Mouse (Mus musculus) adipocyte (in vitro differentiated cells): ENCODE measurements around the gene Gopc.

Experiments
- DNase-seq: peaks from one replicate; pipeline ENCODE4 v3.0.0-alpha.2; 2016; ENCODE audit warnings: low spot score

The Gopc gene

DNA sequence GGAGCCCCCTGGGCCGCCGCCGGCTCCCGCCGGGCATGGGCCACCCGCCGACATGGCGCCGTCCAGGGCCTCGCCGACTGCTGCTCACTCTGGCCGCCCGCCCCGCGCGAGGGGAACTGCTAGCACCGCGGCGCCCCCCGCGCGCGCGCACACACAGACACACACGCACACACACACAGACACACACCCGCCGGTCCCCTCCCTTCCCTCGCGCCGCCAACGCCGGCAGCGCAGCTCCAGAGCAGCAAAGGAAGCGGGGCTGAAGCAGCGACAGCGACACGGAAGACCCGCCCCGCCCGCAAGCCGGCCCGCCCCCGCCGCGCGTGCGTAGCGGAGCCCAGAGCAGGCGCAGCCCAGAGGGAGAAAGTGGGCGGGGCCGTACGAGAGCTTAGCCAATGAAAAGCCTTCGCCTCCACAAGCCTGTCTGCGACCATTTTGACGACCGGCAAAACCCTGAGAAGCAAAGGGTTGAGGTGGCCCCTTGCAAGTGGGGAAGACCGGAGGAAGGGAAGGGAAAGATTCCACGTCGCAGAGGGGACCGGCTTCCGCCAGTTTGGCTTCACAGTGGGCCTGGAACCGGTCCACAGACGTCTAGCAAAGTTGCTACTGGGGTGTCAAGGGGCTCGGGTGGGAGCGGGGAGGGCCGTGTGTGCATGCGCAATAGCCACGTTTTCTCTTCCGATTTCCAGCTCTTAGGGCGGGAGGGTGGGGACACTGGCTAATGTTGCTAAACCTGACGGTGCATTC, at the start of gene Gopc:
Gene Gopc, minus strand, starts transcription at position 280 of the 747 bp plus-strand sequence.
- peak; percentile 97 for DNase-seq

GRCm38 (mm10) chr10:52430953-52431352, 49.0 kb upstream of the Gopc start:
- no peak for DNase-seq

GRCm38 (mm10) chr10:52427634-52428415, 45.9 kb upstream of the Gopc start:
- DNase-seq, result no peak

DNA sequence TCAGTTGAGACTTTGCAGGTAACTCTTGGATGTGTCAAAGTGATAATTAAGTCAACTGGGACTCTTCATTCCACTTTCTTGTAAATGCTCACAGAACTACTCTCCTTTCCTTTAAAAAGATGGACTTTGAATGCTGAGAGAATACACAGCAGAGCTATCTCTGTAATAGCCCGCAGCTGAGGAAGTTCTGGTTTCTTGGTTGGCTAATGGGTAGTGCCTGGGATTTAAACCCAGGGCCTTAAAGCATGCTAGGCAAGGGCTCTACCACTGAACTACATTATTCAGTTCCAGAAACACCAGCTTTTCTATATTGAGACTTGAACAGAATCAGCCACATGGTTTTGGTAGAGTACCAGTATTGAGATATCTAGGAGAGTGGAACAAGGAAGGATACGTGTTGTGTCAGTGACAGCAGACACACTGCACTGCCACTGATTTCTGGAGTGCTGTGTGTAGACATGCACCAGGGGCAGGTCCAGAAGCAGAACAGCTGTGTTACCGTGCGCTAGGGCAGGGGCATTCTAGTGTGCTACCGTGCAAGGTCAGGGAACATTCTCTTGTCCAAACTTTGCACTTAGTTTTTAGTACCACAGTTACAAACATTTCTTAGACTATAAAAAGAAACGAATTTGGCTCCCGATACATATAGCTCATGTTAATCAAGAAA, 44.5 kb upstream of the Gopc start:
- DNase-seq, result no peak

- peak; percentile 25 for DNase-seq
These were observed 41.2 kb upstream of the Gopc start for GRCm38 (mm10) chr10:52423097-52423496.

DNA sequence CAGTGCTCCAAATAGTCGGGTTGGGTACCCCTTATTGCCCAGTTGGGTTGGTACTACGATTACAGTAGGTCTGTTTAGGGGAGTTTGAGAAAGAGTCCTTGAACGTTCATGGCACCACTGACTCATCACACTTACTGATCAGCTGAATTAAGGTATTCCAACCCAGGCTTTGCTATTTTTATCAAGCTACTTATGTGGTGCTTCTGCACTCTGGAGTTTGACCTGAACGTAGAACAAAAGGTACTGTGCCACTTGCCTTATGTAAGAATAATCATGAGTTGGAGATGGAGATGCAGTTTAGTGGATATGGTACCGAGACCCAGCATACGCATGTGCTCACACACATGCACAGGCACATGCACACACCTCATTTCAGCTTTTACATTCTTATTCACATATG, 39.8 kb upstream of the Gopc start:
- DNase-seq, result no peak

GRCm38 (mm10) chr10:52420526-52420925, 38.6 kb upstream of the Gopc start:
- peak; percentile 40 for DNase-seq

- peak; percentile 39 for DNase-seq
These were observed 37.5 kb upstream of the Gopc start for GRCm38 (mm10) chr10:52419402-52419801.

DNA sequence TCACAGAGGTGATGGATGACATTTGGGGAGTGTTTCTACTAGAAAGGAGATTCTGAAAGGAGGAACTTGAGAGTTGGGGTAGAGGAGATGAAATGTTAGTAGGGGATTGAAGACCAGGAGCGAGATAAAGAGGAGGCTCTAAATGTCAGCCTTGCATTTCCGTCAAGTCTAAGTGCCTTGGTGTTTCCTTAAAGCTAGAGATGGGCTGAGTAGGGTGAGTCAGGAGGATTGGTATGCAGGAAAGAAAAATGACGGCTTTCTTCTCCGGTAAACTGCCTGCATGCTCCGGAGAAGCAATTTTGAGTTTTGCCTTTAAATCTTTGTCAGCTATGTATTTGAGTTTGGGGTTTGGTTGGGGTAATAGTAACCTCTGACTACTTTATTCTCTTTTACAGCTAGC, 37.0 kb upstream of the Gopc start:
- no peak for DNase-seq

GRCm38 (mm10) chr10:52417998-52418860, 36.3 kb upstream of the Gopc start:
- DNase-seq, result peak; percentile 58

DNA sequence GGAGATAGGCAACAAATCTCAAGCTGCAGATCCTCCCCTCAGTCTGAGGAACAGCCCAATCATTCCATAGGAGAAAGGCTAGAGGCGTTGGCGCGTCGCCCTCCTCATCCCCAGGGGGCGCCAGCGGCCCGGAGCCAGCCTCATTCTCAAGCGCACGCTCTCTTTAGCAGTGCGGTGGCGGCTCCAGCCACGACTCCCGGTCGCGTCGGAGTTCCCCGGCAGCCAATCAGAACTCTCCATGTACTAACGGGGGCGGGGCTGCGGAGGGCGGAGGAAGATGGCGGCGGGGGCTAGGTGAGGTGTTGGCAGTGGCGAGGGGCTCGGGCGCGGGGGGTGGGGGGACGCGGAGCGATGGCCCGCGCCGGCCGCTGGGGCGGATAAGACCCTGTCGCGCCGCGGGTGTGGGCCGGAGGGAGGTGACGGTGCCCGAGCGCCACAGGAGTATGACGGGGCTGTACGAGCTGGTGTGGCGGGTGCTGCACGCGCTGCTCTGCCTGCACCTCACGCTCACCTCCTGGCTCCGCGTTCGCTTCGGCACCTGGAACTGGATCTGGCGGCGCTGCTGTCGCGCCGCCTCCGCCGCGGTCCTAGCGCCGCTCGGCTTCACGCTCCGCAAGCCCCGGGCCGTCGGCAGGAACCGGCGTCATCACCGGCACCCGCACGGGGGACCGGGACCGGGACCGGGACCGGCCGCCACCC, 35.5 kb upstream of the Gopc start, which contains the start of gene Nus1:
Gene Nus1, plus strand, starts transcription at position 249 of the 699 bp plus-strand sequence.
- DNase-seq, result peak; percentile 97

DNA sequence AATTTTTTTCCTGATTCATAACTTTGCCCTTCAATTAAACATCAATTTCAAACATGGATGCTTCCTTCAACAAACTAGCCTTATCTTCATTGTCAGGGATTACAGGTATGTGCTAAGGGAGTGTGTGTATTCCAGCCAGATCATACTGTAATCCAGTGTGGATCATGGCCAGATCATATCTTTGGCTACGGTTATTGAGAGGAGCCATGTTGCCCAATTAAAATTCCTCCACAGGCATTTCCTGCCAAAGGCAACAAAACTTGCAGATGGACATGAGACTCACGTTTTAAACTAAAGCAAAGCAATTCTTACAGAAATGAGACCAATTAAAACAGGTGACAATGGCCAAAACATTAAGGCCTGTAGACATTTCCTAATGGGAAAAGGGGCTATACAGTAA, 34.5 kb upstream of the Gopc start:
- DNase-seq, result peak; percentile 48

DNA sequence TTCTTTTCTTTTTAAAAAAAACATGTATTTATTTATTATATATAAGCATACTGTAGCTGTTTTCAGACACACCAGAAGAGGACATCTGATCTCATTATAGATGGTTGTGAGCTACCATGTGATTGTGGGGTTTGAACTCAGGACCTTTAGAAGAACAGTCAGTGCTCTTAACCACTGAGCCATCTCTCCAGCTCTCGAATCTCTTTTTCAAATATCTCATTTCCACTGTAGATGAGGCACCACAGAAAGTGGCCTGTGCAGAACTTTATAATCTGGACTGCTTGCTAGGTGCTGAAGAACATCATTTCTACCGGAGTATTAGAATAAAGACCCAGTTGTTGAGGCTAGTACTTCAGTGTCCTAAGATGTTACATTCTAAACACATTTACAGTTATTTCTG, 33.1 kb upstream of the Gopc start:
- no peak for DNase-seq

GRCm38 (mm10) chr10:52407526-52407925, 25.6 kb upstream of the Gopc start:
- no peak for DNase-seq

DNA sequence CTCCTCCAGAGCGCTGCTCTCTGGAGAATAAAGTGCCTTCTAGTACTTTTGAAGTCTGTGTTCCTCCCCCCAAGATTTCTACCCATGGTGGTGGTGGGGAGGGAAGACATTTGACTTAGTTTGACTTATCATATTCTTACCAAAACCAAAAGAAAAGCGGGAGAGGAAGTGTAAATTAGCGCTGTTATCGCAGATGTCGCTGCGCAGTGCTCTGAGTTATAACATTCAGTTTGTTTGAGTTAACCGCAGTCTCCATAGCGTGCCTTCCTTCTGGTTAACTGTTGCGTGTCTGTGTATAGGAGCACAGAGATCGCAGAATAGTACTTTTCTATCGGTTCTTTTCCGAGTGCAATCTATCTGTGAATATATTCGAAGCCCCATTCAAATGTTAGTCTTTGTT, 23.2 kb upstream of the Gopc start:
- no peak for DNase-seq

DNA sequence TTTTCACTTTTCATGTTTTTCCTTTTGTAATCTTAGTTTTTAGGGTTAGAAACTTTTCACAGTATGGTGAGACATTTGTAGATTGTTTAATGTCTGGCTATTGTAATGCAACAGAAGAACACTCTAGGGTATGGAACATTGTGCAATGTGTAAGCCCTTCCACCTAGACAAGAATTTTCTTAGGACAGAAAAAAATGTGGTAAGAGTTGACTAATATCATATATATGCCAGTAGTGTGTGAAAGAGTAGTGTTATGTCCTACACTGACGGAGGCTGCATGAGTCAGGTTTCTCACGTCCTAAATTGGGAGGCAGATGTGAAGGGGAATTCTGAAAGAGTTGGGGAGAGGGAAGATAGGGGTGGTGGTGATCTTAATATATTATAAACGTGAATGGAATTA, 17.8 kb upstream of the Gopc start:
- peak; percentile 44 for DNase-seq

DNA sequence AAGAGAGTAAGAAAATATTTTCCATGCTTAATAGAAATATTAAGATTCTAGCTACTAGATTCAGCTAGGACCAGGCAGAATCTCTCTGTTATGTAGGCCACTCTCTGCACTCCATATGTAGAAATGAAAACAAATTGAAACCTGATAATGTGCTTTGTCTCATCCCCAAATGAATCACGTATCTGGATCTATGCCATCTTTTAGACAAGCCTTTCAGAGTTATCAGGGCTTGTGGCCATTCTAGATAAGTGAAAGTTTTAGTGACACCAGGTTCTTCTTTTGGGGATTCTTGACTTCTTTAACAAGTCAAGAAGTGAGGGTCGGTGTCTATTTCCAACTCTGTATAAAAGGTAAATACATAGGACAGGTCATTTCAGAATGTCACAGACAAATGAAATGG, 16.8 kb upstream of the Gopc start:
- no peak for DNase-seq

DNA sequence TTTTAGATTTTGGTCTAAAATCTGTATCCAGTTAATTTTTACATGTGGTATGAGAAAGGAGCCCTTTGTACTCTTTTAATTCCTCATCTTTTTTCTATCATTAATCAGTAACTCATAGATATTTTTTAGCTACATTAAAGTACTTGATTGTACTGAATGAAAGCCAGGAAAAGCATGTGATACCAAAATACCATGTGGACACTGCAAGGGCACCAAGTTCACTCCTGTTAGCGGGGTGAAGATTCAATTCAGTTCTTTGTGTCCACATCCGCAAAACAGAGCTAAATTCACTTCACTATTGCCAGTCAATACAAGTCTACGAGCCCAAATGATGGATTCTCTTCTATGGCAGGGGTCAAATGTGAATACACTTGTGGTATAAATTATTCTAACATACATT, 14.7 kb upstream of the Gopc start:
- no peak for DNase-seq

GRCm38 (mm10) chr10:52391208-52391607, 9.3 kb upstream of the Gopc start:
- no peak for DNase-seq

DNA sequence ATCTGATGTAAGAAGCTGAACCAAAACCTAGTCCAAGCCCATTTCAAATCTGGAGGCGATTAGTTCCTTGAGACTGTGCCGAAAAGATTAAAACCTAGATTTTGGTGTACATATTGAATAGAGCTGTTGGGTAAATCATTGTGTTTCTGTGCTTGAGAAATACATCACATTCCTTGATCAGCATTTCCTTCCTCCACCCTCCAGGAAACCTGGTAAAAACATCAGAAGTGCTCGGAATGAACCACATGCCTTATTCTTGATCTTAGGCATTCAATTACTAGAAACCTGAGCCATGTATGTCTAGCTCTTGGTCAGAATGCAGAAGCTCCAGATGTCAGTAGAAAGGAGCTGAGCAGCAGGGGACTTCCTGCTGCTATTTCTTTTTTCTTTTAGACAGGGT, 7.5 kb upstream of the Gopc start:
- no peak for DNase-seq

DNA sequence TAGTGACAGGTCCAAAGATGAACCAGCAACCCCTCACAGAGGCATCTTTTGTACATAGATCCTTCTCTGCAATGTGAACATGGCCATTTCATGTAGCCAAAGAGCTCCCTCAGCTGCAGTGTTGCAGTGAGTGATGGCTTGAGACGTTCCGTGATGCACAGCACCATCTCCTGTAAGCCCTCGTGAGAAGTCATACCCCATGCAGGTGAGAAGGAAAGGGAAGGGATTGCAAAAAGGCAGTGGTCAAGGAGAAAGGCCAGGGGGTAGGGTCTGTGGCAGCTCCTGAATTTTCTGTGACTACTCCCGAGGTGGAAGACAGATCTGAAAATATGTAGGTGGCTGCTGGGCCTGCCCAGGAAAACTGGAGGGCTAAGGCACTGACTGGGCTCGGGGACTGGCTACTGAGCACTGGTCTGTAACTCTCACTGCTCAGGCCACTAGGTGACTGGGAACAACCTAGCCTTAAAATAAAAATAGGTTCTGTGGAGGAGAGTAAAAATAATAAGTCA, 7.1 kb upstream of the Gopc start, which contains the start of gene Nepn:
Gene Nepn, plus strand, starts transcription at position 51 of the 509 bp plus-strand sequence.
- DNase-seq, result no peak
